Mouse (Mus musculus) hindbrain, embryonic 16.5 days (tissue): ENCODE measurements around the gene Sap25. TPM values are rescaled to one million over a fixed set of nuclear protein-coding genes. Genes with fewer than 3 reads are reported as not detected.

ENCODE experiments used
- ATAC-seq: fragments of 200-750 bp; cut with Nextera tagmentation; 2 replicates; pipeline ENCODE4 v1.8.0; 2017; ENCODE audit warnings: moderate TSS enrichment, moderate library complexity
- H3K27ac ChIP-seq: fragments of 300-500 bp; sonication (generic); 2 replicates; pipeline ENCODE4 v1.5.1; 2014; ENCODE audit warnings: low read depth, mild to moderate bottlenecking, control low read depth, low read length, moderate library complexity
- H3K27me3 ChIP-seq: fragments of 300-500 bp; sonication (generic); replicated peaks from 2 replicates; pipeline ENCODE4 v1.6.1; 2014; ENCODE audit warnings: low read length; ENCODE audit not compliant: control insufficient read depth, insufficient read depth
- H3K36me3 ChIP-seq: fragments of 300-500 bp; sonication (generic); 2 replicates; pipeline ENCODE4 v1.6.1; 2014; ENCODE audit warnings: mild to moderate bottlenecking, low read length, moderate library complexity, mixed read lengths; ENCODE audit not compliant: control insufficient read depth, insufficient read depth
- H3K4me1 ChIP-seq: fragments of 300-500 bp; sonication (generic); 2 replicates; pipeline ENCODE4 v1.6.1; 2014; ENCODE audit warnings: low read depth, low read length; ENCODE audit not compliant: control insufficient read depth, insufficient read depth
- H3K4me2 ChIP-seq: fragments of 300-500 bp; sonication (generic); 2 replicates; pipeline ENCODE4 v1.6.1; 2014; ENCODE audit warnings: mild to moderate bottlenecking, low read length, control low read depth, moderate library complexity
- H3K4me3 ChIP-seq: fragments of 300-500 bp; sonication (generic); 2 replicates; pipeline ENCODE4 v1.5.1; 2014; ENCODE audit warnings: mild to moderate bottlenecking, low read length, control low read depth, moderate library complexity
- H3K9ac ChIP-seq: fragments of 300-500 bp; sonication (generic); 2 replicates; pipeline ENCODE4 v1.6.1; 2014; ENCODE audit warnings: low read depth, mild to moderate bottlenecking, control low read depth, low read length, moderate library complexity
- H3K9me3 ChIP-seq: fragments of 300-500 bp; sonication (generic); 2 replicates; pipeline ENCODE4 v1.6.1; 2014; ENCODE audit warnings: mild to moderate bottlenecking, low read length, moderate library complexity; ENCODE audit not compliant: control insufficient read depth
- WGBS: fragments of 180-500 bp; shearing (Covaris S2); extraction: QIAGEN DNeasy Blood & Tissue Kit; methylation state at CpG from one replicate; pipeline ENCODE4 v1.1.7; 2014; 5-methylcytosine and 5-hydroxymethylcytosine counted together
- polyA plus RNA-seq: library from polyadenylated mRNA; unstranded; fragments of >200 nt; fragmentation: Nextera tagmentation; extraction: Ambion mirVana; gene quantifications from 2 replicates; pipeline ENCODE4 v1.2.1, GENCODE M21; 2015

Gene Sap25
- polyA plus RNA-seq, 1 experiment from 2014 or later, result 3.4 TPM

GRCm38 (mm10) chr5:137631591-137631990, 9.5 kb upstream of the Sap25 start:
- H3K4me3 ChIP-seq, result no peak overlapping the region

DNA sequence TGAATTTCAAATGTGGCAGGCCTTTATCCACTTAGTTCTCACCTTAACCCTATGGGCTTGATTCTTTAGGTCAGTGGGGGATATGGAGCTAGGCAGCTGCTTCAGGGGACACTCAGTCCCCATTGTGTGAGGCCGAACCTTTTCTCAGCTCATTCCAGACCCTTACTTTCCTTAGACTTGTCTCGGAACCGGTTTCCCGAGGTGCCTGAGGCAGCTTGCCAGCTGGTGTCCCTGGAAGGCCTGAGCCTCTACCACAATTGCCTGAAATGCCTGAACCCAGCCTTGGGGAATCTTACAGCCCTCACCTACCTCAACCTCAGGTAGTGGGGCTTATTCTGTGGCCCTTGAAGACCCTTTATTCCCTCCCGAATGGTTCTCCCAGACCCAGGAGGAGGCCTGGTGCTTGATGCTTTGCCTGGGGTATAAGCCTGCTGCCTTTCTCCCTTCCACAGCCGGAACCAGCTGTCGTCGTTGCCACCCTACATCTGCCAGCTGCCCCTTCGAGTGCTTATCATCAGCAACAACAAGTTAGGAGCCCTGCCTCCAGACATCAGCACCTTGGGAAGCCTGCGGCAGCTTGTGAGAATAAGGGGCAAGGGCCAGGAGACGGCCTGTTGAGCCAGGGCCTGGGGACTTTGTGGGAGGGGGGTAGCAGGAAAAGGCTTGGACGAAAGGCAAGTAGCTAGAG, 7.6 kb upstream of the Sap25 start:
- no peak for ATAC-seq
- peaks cover 25% of the 10 kb centered on the region for H3K4me1 ChIP-seq
- no peak overlapping the region for H3K9ac ChIP-seq
- no peak overlapping the region for H3K4me2 ChIP-seq
- 67% methylated on average over 12 of the region's 12 CpGs for WGBS
- H3K27ac ChIP-seq, result no peak overlapping the region
- H3K36me3 ChIP-seq, result peaks cover 18% of the 10 kb centered on the region
- H3K9me3 ChIP-seq, result no peaks in the 10 kb centered on the region
- no peaks in the 10 kb centered on the region for H3K27me3 ChIP-seq
- H3K4me3 ChIP-seq, result no peak overlapping the region

More at GRCm38 (mm10) chr5:137631591-137631990, 9.5 kb upstream of the Sap25 start:
- H3K9me3 ChIP-seq, result no peaks in the 10 kb centered on the region
- peak overlapping the region; percentile 97 for H3K4me2 ChIP-seq
- no peaks in the 10 kb centered on the region for H3K27me3 ChIP-seq
- H3K27ac ChIP-seq, result peak overlapping the region; percentile 34; the same call in 1 of the 2 replicates
- H3K4me1 ChIP-seq, result peaks cover 29% of the 10 kb centered on the region
- H3K36me3 ChIP-seq, result peaks cover 14% of the 10 kb centered on the region
- no peak for ATAC-seq
- WGBS, result 67% methylated on average over 4 of the region's 4 CpGs
- no peak overlapping the region for H3K9ac ChIP-seq

DNA sequence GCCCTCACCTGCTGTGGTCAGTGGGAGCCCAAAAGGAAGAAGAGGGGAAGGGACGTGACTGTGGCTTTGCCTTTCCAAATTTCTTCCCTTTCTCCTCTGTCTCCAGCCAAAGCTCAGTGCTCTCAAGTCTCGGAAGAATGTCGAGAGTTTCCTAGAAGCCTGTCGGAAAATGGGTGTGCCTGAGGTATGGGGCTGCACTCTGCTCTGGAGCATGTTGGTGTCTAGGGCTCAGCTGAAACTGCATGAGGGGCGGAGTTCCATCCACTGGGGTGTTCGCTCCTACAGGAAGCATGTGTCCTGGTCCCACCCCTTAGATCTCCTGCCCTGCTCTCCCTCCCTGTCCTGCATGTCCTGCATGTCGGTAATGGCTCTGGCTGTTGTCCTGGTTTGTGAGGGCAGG, 1.7 kb upstream of the Sap25 start:
- Histone ChIP-seq H3K36me3 (peaks cover 30% of the 10 kb centered on the region), H3K27me3 (no peaks in the 10 kb centered on the region; the same call in 1 of the 2 replicates), H3K4me3 (no peak overlapping the region), H3K4me2 (no peak overlapping the region), H3K4me1 (no peaks in the 10 kb centered on the region), H3K27ac (no peak overlapping the region), H3K9me3 (no peaks in the 10 kb centered on the region), H3K9ac (no peak overlapping the region)
- no peak for ATAC-seq
- 93% methylated on average over 7 of the region's 7 CpGs for whole genome bisulfite sequencing

GRCm38 (mm10) chr5:137642886-137643285, 1.8 kb downstream of the Sap25 start:
- no peak overlapping the region for H3K4me3 ChIP-seq
- no peak overlapping the region for H3K4me2 ChIP-seq
- H3K36me3 ChIP-seq, result peaks cover 18% of the 10 kb centered on the region
- H3K9ac ChIP-seq, result no peak overlapping the region
- peaks cover 6% of the 10 kb centered on the region for H3K4me1 ChIP-seq
- H3K27me3 ChIP-seq, result peaks cover 15% of the 10 kb centered on the region
- WGBS, result 50% methylated on average over 4 of the region's 4 CpGs
- H3K27ac ChIP-seq, result 0 out of 2 replicates have a peak overlapping the region, but pooled peaks have one; percentile 17
- H3K9me3 ChIP-seq, result no peaks in the 10 kb centered on the region
- no peak for ATAC-seq

DNA sequence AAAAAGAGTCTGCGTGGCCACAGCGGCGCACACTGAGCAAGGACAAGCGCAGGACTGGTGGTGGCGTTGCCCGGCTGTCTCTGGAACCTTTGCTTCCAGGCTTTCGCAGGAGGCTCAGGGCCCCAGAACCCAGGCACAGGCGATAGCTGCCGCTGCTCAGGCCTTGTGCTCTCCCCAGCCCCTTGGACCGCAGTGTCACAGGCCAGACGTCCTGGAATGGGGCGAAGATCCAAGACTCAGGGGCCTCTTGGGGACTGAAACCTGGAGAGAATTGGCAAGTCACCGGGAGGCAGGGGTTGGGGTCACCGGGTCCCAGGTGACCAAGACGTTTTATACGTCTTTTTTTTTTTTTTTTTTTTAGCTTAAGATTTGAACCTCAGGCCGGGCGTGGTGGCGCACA, 3.4 kb downstream of the Sap25 start:
- peaks cover 6% of the 10 kb centered on the region for H3K4me1 ChIP-seq
- no peak overlapping the region for H3K27ac ChIP-seq
- no peaks in the 10 kb centered on the region for H3K9me3 ChIP-seq
- no peak for ATAC-seq
- peaks cover 11% of the 10 kb centered on the region for H3K36me3 ChIP-seq
- H3K4me3 ChIP-seq, result no peak overlapping the region
- no peak overlapping the region for H3K4me2 ChIP-seq
- 38% methylated on average over 19 of the region's 19 CpGs for WGBS
- peaks cover 15% of the 10 kb centered on the region for H3K27me3 ChIP-seq
- H3K9ac ChIP-seq, result no peak overlapping the region

GRCm38 (mm10) chr5:137645091-137645651, 4.0 kb downstream of the Sap25 start:
- no peak for ATAC-seq
- 4% methylated on average over 44 of the region's 44 CpGs for WGBS
- peaks cover 15% of the 10 kb centered on the region for H3K27me3 ChIP-seq
- peak overlapping the region; percentile 48 for H3K9ac ChIP-seq
- H3K4me3 ChIP-seq, result peak overlapping the region; percentile 26
- H3K36me3 ChIP-seq, result peaks cover 9% of the 10 kb centered on the region
- no peak overlapping the region for H3K27ac ChIP-seq
- H3K9me3 ChIP-seq, result no peaks in the 10 kb centered on the region
- H3K4me1 ChIP-seq, result peaks cover 11% of the 10 kb centered on the region
- peak overlapping the region; percentile 47 for H3K4me2 ChIP-seq

GRCm38 (mm10) chr5:137645652-137646091, 4.5 kb downstream of the Sap25 start, which contains the start of gene Irs3:
TSS of gene Irs3 (minus strand) at chr5:137645714.
- peaks cover 5% of the 10 kb centered on the region for H3K36me3 ChIP-seq
- H3K27me3 ChIP-seq, result peaks cover 15% of the 10 kb centered on the region
- H3K4me1 ChIP-seq, result peaks cover 12% of the 10 kb centered on the region
- no peak for ATAC-seq
- H3K4me3 ChIP-seq, result peak within 1 kb of the TSS; percentile 26
- no peaks in the 10 kb centered on the region for H3K9me3 ChIP-seq
- peak within 1 kb of the TSS; percentile 48 for H3K9ac ChIP-seq
- H3K27ac ChIP-seq, result no peak within 1 kb of the TSS
- WGBS, result 15% methylated on average over 11 of the region's 11 CpGs
- H3K4me2 ChIP-seq, result peak within 1 kb of the TSS; percentile 47

- peaks cover 12% of the 10 kb centered on the region for H3K4me1 ChIP-seq
- peaks cover 4% of the 10 kb centered on the region for H3K36me3 ChIP-seq
- peaks cover 15% of the 10 kb centered on the region for H3K27me3 ChIP-seq
- no peaks in the 10 kb centered on the region for H3K9me3 ChIP-seq
- no peak overlapping the region for H3K9ac ChIP-seq
- WGBS, result 70% methylated on average over 9 of the region's 9 CpGs
- H3K27ac ChIP-seq, result 0 out of 2 replicates have a peak overlapping the region, but pooled peaks have one; percentile 1
- H3K4me3 ChIP-seq, result no peak overlapping the region
- H3K4me2 ChIP-seq, result no peak overlapping the region
- ATAC-seq, result peak; percentile 76
Observed at GRCm38 (mm10) chr5:137647827-137648601, 6.9 kb downstream of the Sap25 start.

DNA sequence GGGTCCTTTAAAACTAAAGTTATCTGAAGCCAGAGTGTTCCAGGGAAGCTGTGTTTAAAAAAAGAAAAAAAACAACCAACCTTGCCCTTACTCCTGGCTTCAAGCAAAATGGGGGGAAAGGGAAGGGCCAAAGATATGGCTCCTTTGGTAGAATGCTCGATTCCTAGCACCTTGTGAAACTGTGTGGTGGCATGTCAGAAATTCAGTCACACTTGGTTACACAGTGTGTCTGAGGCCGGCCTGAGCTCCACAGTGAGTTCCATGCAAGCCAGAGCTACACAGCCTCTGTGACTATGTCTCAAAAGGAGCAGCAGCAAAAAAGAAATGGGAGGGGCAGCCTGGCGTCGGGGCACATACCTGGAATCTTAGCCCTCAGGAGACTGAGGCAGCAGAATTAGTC, 8.1 kb downstream of the Sap25 start:
- no peak overlapping the region for H3K4me3 ChIP-seq
- H3K4me1 ChIP-seq, result peaks cover 12% of the 10 kb centered on the region
- no peak for ATAC-seq
- peaks cover 8% of the 10 kb centered on the region for H3K36me3 ChIP-seq
- H3K9ac ChIP-seq, result no peak overlapping the region
- no peaks in the 10 kb centered on the region for H3K9me3 ChIP-seq
- no peak overlapping the region for H3K4me2 ChIP-seq
- H3K27me3 ChIP-seq, result peaks cover 15% of the 10 kb centered on the region
- H3K27ac ChIP-seq, result no peak overlapping the region
- 39% methylated on average over 4 of the region's 4 CpGs for WGBS
